Mouse (Mus musculus): ENCODE measurements at regions not wholly inside any gene's neighbourhood (a gene's known extent, or its start where the extent isn't known, plus 50 kb on each side); places are given as distances from the start of the nearest gene placed in this dataset.

DNA sequence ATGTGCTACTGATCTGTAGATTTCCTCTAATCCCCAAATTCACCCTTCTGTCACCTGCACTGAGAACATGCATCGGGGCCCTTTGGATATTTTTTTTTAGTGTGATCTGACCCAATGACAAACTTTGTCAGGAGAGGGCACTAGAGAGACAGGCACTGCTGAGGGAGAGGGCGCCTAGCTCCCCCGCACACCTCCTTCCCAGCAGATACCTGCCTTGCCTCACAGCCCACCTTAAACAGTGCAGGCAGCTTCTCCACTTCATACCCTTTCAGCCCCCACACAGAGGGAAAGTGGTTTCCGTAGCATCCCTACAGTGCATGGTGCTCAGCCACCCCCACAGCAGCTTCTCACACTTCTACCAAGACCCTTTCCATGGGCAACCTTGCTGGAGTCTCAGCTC is 670.0 kb downstream of the Tmem132b start:
- Histone ChIP-seq H3K36me3 (replicated peaks; ENCODE audit: low read length) (no peaks in the 10 kb centered on the region), H3K4me3 (replicated peaks) (no peak overlapping the region), H3K9me3 (peaks cover 50% of the 10 kb centered on the region), H3K27me3 (replicated peaks) (no peaks in the 10 kb centered on the region), H3K4me1 (no peaks in the 10 kb centered on the region)
- no peak for TF ChIP-seq FLI1 (IDR thresholded peaks at IDR 0.05; ENCODE audit: low read length)
- no peak for TF ChIP-seq GATA1 (IDR thresholded peaks at IDR 0.05; ENCODE audit: borderline replicate concordance, low read length)

DNA sequence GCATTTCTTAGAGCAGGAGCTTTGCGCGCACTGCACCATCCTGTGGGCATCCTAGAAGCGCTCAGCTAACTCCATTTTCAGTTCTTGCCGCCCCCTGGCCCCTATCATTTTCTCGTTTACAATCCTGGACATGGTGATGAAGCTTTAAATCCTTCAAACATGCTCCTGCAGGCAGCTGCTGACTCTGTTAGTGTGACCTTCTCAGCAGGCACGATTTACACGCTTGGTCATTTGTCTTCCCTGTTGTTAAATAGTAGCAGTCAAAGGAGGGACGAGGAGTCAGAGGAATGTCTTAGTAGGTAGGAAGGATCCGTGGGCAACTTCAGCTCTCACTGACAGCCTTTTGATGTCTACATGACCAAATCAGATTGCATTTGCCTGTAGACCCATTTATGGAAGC is 670.4 kb downstream of the Tmem132b start:
- TF ChIP-seq GATA1 (IDR thresholded peaks at IDR 0.05; ENCODE audit: borderline replicate concordance, low read length) (no peak), FLI1 (IDR thresholded peaks at IDR 0.05; ENCODE audit: low read length) (no peak)
- H3K4me1 ChIP-seq: no peaks in the 10 kb centered on the region
- H3K9me3 ChIP-seq: peaks cover 51% of the 10 kb centered on the region
- H3K4me3 ChIP-seq (replicated peaks): no peak overlapping the region
- no peaks in the 10 kb centered on the region for H3K36me3 ChIP-seq (replicated peaks; ENCODE audit: low read length)
- H3K27me3 ChIP-seq (replicated peaks): no peaks in the 10 kb centered on the region

DNA sequence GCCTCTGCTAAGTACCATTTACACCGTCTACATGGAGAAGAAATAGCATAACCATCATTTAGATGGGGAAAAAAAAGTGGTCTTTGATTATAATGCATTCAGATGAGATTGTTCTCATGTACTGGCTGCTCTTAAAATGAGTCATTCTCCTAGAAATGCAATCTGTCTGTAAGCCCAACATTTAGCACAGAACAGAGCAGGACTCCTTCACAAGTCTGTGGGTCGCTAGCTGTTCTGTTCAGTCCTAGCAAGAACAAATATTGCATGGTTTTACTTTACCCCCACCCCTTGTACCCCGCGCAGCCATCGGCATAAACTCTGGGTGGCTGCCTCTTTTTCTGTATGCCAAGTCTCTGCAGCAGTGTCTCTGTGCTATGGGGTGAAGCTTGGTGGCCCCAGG is 685.4 kb downstream of the Tmem132b start:
- no peaks in the 10 kb centered on the region for H3K27me3 ChIP-seq (replicated peaks)
- TF ChIP-seq FLI1 (IDR thresholded peaks at IDR 0.05; ENCODE audit: low read length): no peak
- TF ChIP-seq GATA1 (IDR thresholded peaks at IDR 0.05; ENCODE audit: borderline replicate concordance, low read length): no peak
- peaks cover 51% of the 10 kb centered on the region for H3K9me3 ChIP-seq
- no peaks in the 10 kb centered on the region for H3K36me3 ChIP-seq (replicated peaks; ENCODE audit: low read length)
- H3K4me3 ChIP-seq (replicated peaks): no peak overlapping the region
- H3K4me1 ChIP-seq: no peaks in the 10 kb centered on the region

DNA sequence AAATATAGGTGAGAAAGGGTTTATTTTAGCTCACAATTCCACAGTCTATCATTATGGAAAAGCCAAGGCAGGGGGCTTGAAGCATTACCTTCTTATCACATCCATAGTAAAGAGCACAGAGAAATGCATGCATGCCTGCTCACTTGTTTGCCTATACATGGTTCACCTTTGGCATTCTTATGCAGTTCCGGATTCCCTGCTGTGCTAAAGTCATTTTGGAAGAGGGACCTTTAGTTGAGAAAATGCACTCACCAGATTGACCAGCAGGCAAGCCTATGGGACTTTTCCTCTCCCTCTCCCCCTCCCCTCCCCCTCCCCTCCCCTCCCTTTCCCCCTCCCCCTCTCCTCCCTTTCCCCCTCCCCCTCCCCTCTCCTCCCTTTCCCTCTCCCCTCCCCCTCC is 686.2 kb downstream of the Tmem132b start:
- Histone ChIP-seq H3K27me3 (replicated peaks) (no peaks in the 10 kb centered on the region), H3K9me3 (peaks cover 47% of the 10 kb centered on the region), H3K4me1 (no peaks in the 10 kb centered on the region), H3K4me3 (replicated peaks) (no peak overlapping the region), H3K36me3 (replicated peaks; ENCODE audit: low read length) (no peaks in the 10 kb centered on the region)
- TF ChIP-seq FLI1 (IDR thresholded peaks at IDR 0.05; ENCODE audit: low read length): no peak
- no peak for TF ChIP-seq GATA1 (IDR thresholded peaks at IDR 0.05; ENCODE audit: borderline replicate concordance, low read length)

DNA sequence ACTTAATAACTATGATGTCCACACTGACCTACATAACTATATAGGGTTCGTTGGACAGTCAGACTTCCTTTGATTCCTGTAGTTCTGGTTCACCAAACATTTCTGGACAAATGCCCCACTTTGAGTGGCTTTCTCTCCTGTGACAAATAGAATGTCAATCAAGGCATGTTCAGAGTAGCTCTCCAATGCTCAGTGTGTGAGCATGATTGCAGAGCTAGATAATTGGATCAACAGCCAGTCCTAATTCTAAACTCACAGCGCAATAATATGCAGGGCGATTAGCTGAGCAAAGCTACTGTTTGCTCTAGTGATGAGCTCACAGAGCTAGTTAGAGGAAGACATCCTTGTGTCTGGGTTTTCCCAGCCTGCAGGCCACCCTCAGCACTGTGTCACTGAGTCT is 692.1 kb downstream of the Tmem132b start:
- TF ChIP-seq FLI1 (IDR thresholded peaks at IDR 0.05; ENCODE audit: low read length): no peak
- no peak for TF ChIP-seq GATA1 (IDR thresholded peaks at IDR 0.05; ENCODE audit: borderline replicate concordance, low read length)
- Histone ChIP-seq H3K36me3 (replicated peaks; ENCODE audit: low read length) (no peaks in the 10 kb centered on the region), H3K4me3 (replicated peaks) (no peak overlapping the region), H3K4me1 (no peaks in the 10 kb centered on the region), H3K27me3 (replicated peaks) (no peaks in the 10 kb centered on the region), H3K9me3 (peaks cover 54% of the 10 kb centered on the region)

DNA sequence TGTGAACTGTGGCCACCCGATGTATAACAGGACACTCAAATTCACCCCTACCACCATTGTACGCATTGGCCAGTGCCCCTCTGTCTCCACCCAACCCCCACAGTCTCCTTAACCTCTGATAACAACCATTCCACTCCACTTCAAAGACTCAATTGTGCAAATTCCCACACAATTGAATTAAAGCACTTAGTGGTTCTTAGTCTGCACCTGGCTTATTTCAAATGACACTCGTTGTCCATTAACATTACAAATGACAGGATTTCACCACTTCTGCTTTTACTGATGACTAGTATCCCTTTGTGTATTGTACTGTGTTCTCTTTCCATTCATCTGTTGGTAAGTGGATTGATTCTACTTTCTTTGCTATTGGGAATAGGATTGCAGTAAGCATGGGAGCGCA is 699.2 kb downstream of the Tmem132b start:
- no peak overlapping the region for H3K4me3 ChIP-seq (replicated peaks)
- no peaks in the 10 kb centered on the region for H3K27me3 ChIP-seq (replicated peaks)
- peaks cover 52% of the 10 kb centered on the region for H3K9me3 ChIP-seq
- H3K4me1 ChIP-seq: no peaks in the 10 kb centered on the region
- no peak for TF ChIP-seq FLI1 (IDR thresholded peaks at IDR 0.05; ENCODE audit: low read length)
- no peak for TF ChIP-seq GATA1 (IDR thresholded peaks at IDR 0.05; ENCODE audit: borderline replicate concordance, low read length)
- H3K36me3 ChIP-seq (replicated peaks; ENCODE audit: low read length): no peaks in the 10 kb centered on the region

DNA sequence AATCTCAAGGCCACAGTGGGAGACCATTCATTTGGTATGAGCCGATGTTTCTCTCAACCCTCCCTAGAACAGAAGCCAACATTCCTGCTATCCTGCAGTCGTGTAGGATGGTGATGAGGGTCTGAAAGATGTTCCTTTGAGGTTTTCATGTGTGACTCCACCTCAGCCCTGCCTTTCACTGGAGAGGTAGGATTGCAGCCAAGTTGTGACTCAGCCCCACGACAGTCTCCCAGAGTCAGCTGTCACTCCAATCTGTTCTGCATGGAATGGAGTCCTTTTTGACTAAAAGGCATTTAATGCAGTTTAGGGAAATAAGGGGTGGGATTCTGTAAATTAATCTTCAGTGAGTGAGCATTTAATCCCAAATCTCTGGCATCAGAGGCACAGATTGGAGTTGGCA is 706.5 kb downstream of the Tmem132b start:
- H3K4me3 ChIP-seq (replicated peaks): no peak overlapping the region
- H3K9me3 ChIP-seq: peaks cover 33% of the 10 kb centered on the region
- no peaks in the 10 kb centered on the region for H3K4me1 ChIP-seq
- H3K36me3 ChIP-seq (replicated peaks; ENCODE audit: low read length): no peaks in the 10 kb centered on the region
- H3K27me3 ChIP-seq (replicated peaks): no peaks in the 10 kb centered on the region
- TF ChIP-seq GATA1 (IDR thresholded peaks at IDR 0.05; ENCODE audit: borderline replicate concordance, low read length): no peak
- TF ChIP-seq FLI1 (IDR thresholded peaks at IDR 0.05; ENCODE audit: low read length): no peak

DNA sequence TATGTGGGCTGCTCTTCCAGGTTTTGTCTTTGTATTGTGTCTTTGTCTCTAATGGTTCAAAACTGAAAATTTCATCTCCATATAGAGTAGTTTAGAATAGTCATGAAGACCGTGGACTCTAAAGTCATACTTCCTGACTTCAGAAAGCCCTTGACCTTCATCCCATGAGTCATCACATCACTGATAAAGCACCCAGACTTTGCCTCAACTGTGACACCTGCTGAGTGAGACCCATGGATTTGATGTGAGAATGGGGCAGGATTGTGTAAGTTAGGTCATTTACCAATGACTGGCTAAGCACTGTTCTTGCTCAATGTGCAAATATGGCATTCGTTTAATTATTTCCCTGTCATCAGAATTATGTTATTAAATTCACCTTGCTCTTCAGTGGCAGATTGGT is 714.2 kb downstream of the Tmem132b start:
- peaks cover 49% of the 10 kb centered on the region for H3K9me3 ChIP-seq
- TF ChIP-seq GATA1 (IDR thresholded peaks at IDR 0.05; ENCODE audit: borderline replicate concordance, low read length): no peak
- TF ChIP-seq FLI1 (IDR thresholded peaks at IDR 0.05; ENCODE audit: low read length): no peak
- H3K36me3 ChIP-seq (replicated peaks; ENCODE audit: low read length): no peaks in the 10 kb centered on the region
- no peak overlapping the region for H3K4me3 ChIP-seq (replicated peaks)
- no peaks in the 10 kb centered on the region for H3K27me3 ChIP-seq (replicated peaks)
- H3K4me1 ChIP-seq: no peaks in the 10 kb centered on the region

DNA sequence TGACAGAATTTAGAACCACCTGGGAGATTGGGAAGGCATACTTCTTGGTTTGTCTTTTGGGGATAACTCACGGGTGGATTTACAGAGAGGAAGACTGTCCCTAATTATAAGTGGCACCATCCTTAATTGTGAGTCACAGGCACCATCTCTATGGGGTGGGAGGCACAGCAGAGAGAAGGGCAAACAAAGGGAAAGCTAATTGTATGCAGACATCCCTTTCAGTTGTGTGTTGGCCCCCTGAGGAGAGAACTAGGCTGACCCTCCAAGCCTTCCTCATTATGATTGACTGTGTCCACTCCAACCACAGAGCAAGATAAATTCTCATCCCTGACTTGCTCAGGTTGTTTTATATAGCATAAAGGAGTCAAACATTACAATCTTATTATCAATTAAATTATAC is 718.8 kb downstream of the Tmem132b start:
- peaks cover 49% of the 10 kb centered on the region for H3K9me3 ChIP-seq
- H3K36me3 ChIP-seq (replicated peaks; ENCODE audit: low read length): no peaks in the 10 kb centered on the region
- H3K4me1 ChIP-seq: no peaks in the 10 kb centered on the region
- no peak overlapping the region for H3K4me3 ChIP-seq (replicated peaks)
- H3K27me3 ChIP-seq (replicated peaks): no peaks in the 10 kb centered on the region
- TF ChIP-seq FLI1 (IDR thresholded peaks at IDR 0.05; ENCODE audit: low read length) (no peak), GATA1 (IDR thresholded peaks at IDR 0.05; ENCODE audit: borderline replicate concordance, low read length) (no peak)

DNA sequence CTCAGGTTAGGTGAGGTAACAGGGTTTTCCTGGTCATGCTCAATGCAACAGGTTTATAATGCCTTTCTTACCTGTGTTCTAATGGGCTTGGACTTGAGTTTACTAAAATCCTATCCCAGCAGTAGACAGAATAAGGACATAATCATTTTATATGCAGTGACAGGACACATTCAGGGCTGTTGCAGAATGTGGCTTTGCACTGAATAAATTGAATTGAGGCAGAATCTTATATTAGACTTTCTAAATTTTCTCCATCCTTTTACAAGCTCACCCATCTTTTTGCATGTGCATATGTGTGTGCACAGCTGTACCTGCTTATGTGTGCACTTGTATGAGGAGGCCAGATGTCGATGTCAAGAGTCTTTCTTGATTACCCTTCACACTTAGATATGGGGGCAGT is 723.1 kb downstream of the Tmem132b start:
- H3K4me3 ChIP-seq (replicated peaks): no peak overlapping the region
- H3K36me3 ChIP-seq (replicated peaks; ENCODE audit: low read length): no peaks in the 10 kb centered on the region
- no peaks in the 10 kb centered on the region for H3K4me1 ChIP-seq
- peaks cover 54% of the 10 kb centered on the region for H3K9me3 ChIP-seq
- no peak for TF ChIP-seq FLI1 (IDR thresholded peaks at IDR 0.05; ENCODE audit: low read length)
- TF ChIP-seq GATA1 (IDR thresholded peaks at IDR 0.05; ENCODE audit: borderline replicate concordance, low read length): no peak
- no peaks in the 10 kb centered on the region for H3K27me3 ChIP-seq (replicated peaks)

DNA sequence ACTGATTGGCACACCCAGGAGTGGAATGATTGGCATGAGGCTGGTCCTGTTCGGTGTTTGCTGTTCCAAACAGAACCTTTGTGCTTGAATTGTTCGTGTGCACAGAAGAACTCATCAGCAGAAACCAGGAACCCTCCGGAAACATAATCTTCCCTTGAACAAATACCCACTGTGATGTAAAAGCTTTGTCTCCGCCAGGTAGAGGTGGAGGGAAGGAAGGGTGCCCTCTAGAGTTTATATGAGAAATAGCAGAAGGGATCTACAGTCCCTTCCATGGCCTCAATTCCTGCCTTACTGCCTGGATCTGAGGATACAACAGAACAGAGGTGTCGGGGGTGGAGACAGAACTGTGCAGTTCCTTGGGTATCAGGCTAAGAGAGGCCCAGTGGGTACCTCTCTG is 726.3 kb downstream of the Tmem132b start:
- no peak for TF ChIP-seq FLI1 (IDR thresholded peaks at IDR 0.05; ENCODE audit: low read length)
- TF ChIP-seq GATA1 (IDR thresholded peaks at IDR 0.05; ENCODE audit: borderline replicate concordance, low read length): no peak
- no peaks in the 10 kb centered on the region for H3K27me3 ChIP-seq (replicated peaks)

More for the DNA sequence above, 726.3 kb downstream of the Tmem132b start:
- Histone ChIP-seq H3K4me1 (no peaks in the 10 kb centered on the region), H3K4me3 (replicated peaks) (no peak overlapping the region), H3K9me3 (peaks cover 58% of the 10 kb centered on the region), H3K36me3 (replicated peaks; ENCODE audit: low read length) (no peaks in the 10 kb centered on the region)
